ENCODE assay signal across 11 mouse cellular contexts in genomic region chr1:131103776-131104424, GRCm38 (mm10). TPM values are rescaled to one million over a fixed set of nuclear protein-coding genes. Genes with fewer than 3 reads are reported as not detected.
DNase-seq lines count a peak whose midpoint lies in the region; ATAC-seq and TF ChIP-seq lines count a peak whose summit lies in the region.
"Had no signal": no experiment of that assay in that cellular context is flagged by ENCODE, and none has a peak within 500 bp of the region (broad histone marks: within the 10 kb centered on the region; RNA-seq: fewer than 3 reads in every experiment).

No protein-coding gene starts in this region.

- H3K36me3 ChIP-seq in heart, embryonic 13.5 days: no peaks in the 10 kb centered on the region
- no peaks in the 10 kb centered on the region for H3K36me3 ChIP-seq in liver, postnatal 0 days (replicated peaks; ENCODE audit: insufficient read depth, low read length)
- H3K36me3 ChIP-seq in neural tube, embryonic 15.5 days: no peaks in the 10 kb centered on the region
- no peaks in the 10 kb centered on the region for H3K36me3 ChIP-seq in kidney, embryonic 14.5 days (ENCODE audit: control insufficient read depth, insufficient read depth, low read length)

- peaks cover 29% of the 10 kb centered on the region for H3K4me1 ChIP-seq in heart, embryonic 13.5 days
- no peaks in the 10 kb centered on the region for H3K4me1 ChIP-seq in brown adipose tissue, adult 24 weeks (ENCODE audit: control insufficient read depth, insufficient read depth, insufficient read length, low read length)
- no peaks in the 10 kb centered on the region; the same call in 1 of the 2 replicates for H3K4me1 ChIP-seq in liver, postnatal 0 days (ENCODE audit: insufficient read depth)
- H3K4me1 ChIP-seq in neural tube, embryonic 15.5 days: no peaks in the 10 kb centered on the region
- peaks cover 6% of the 10 kb centered on the region; the same call in 1 of the 2 replicates for H3K4me1 ChIP-seq in kidney, embryonic 14.5 days (ENCODE audit: control insufficient read depth, insufficient read depth, low read length)

- WGBS in heart, embryonic 13.5 days: 39% methylated on average over 10 of the region's 10 CpGs
- WGBS in liver, postnatal 0 days (ENCODE audit: insufficient replicate concordance): 40% methylated on average over 10 of the region's 10 CpGs
- WGBS in neural tube, embryonic 15.5 days: 83% methylated on average over 10 of the region's 10 CpGs
- WGBS in kidney, embryonic 14.5 days: 79% methylated on average over 10 of the region's 10 CpGs

- H3K27me3 ChIP-seq in heart, embryonic 13.5 days (replicated peaks): no peaks in the 10 kb centered on the region
- no peaks in the 10 kb centered on the region for H3K27me3 ChIP-seq in liver, postnatal 0 days (ENCODE audit: insufficient read depth, low read length)
- no peaks in the 10 kb centered on the region for H3K27me3 ChIP-seq in neural tube, embryonic 15.5 days (replicated peaks)
- H3K27me3 ChIP-seq in kidney, embryonic 14.5 days (ENCODE audit: control insufficient read depth, insufficient read depth, low read length): no peaks in the 10 kb centered on the region

- no peak overlapping the region for H3K9ac ChIP-seq in heart, embryonic 13.5 days
- H3K9ac ChIP-seq in liver, postnatal 0 days (replicated peaks): no peak overlapping the region
- no peak overlapping the region for H3K9ac ChIP-seq in neural tube, embryonic 15.5 days (replicated peaks)
- no peak overlapping the region for H3K9ac ChIP-seq in kidney, embryonic 14.5 days (ENCODE audit: low read depth, low read length)

- H3K4me3 ChIP-seq in heart, embryonic 13.5 days: no peak overlapping the region
- H3K4me3 ChIP-seq in brown adipose tissue, adult 24 weeks (ENCODE audit: insufficient read depth, low read depth, low read length): no peak overlapping the region
- no peak overlapping the region for H3K4me3 ChIP-seq in liver, postnatal 0 days (ENCODE audit: low read depth, low read length)
- no peak overlapping the region for H3K4me3 ChIP-seq in neural tube, embryonic 15.5 days (replicated peaks)
- H3K4me3 ChIP-seq in kidney, embryonic 14.5 days (ENCODE audit: low read length): no peak overlapping the region

- 0 out of 2 replicates have a peak overlapping the region, but pooled peaks have one; percentile 9 for H3K4me2 ChIP-seq in heart, embryonic 13.5 days
- H3K4me2 ChIP-seq in liver, postnatal 0 days (ENCODE audit: low read depth, low read length): peak overlapping the region; percentile 44; the same call in 1 of the 2 replicates
- no peak overlapping the region for H3K4me2 ChIP-seq in neural tube, embryonic 15.5 days
- H3K4me2 ChIP-seq in kidney, embryonic 14.5 days (replicated peaks; ENCODE audit: low read depth, low read length): no peak overlapping the region

- no peak for TF ChIP-seq EP300 in liver, postnatal 0 days (IDR thresholded peaks at IDR 0.05; ENCODE audit: low read depth)

- ATAC-seq in heart, embryonic 13.5 days (ENCODE audit: extremely low read depth, insufficient number of reproducible peaks, low FRiP score, low TSS enrichment): no peak
- ATAC-seq in liver, postnatal 0 days: peak; percentile 19
- no peak for ATAC-seq in neural tube, embryonic 15.5 days (ENCODE audit: low FRiP score)
- no peak for ATAC-seq in kidney, embryonic 14.5 days (ENCODE audit: low FRiP score, low TSS enrichment)
- ATAC-seq: intestine, postnatal 0 days had no signal

- no peak for TF ChIP-seq CTCF in liver, postnatal 0 days (IDR thresholded peaks at IDR 0.05; ENCODE audit: low read depth)

- H3K27ac ChIP-seq in heart, embryonic 13.5 days (replicated peaks): 0 out of 2 replicates have a peak overlapping the region, but pooled peaks have one; percentile 52
- peak overlapping the region; percentile 17; the same call in 1 of the 2 replicates for H3K27ac ChIP-seq in brown adipose tissue, adult 24 weeks (replicated peaks; ENCODE audit: low read depth, low read length)
- peak overlapping the region; percentile 70 for H3K27ac ChIP-seq in liver, postnatal 0 days (ENCODE audit: low read depth)
- no peak overlapping the region for H3K27ac ChIP-seq in neural tube, embryonic 15.5 days (replicated peaks)
- H3K27ac ChIP-seq in kidney, embryonic 14.5 days (ENCODE audit: low read depth, low read length): no peak overlapping the region

- no peaks in the 10 kb centered on the region for H3K9me3 ChIP-seq in heart, embryonic 13.5 days
- H3K9me3 ChIP-seq in liver, postnatal 0 days (ENCODE audit: low read length): no peaks in the 10 kb centered on the region
- no peaks in the 10 kb centered on the region for H3K9me3 ChIP-seq in neural tube, embryonic 15.5 days (replicated peaks)
- 0 out of 2 replicates have a peak, but pooled peaks cover 4% of the 10 kb centered on the region for H3K9me3 ChIP-seq in kidney, embryonic 14.5 days (ENCODE audit: control insufficient read depth, low read length)

- DNase-seq in heart, postnatal 4 days: no peak
- DNase-seq in 416B (ENCODE audit: low read depth): peak; percentile 40
- DNase-seq in liver, postnatal 0 days: no peak
- no peak for DNase-seq in embryo, embryonic 9.5 days (ENCODE audit: extremely low spot score)
- DNase-seq: cerebellum, adult 9-11 months; midbrain, embryonic 14.5 days had no signal

RNA-seq across cellular contexts. Expression of gene Mapkapk2, which starts 6.3 kb away (rescaled TPM):
- polyA plus RNA-seq in heart, embryonic 13.5 days (2015; fragmentation: Nextera tagmentation; extraction: Ambion mirVana): 60.0 and 62.0 TPM in 2 replicates
- 100 to 1,000 TPM; 206 to 226 TPM for total RNA-seq in heart, postnatal 4 days (2021)
- polyA plus RNA-seq in brown adipose tissue, adult 24 weeks (2012; ENCODE audit: insufficient read depth, insufficient read length, missing spikeins): 76.7 and 87.6 TPM in 2 replicates
- 18.3 and 19.6 TPM in 2 replicates for polyA plus RNA-seq in liver, postnatal 0 days (2015; fragmentation: Nextera tagmentation; extraction: Ambion mirVana)
- polyA plus RNA-seq in neural tube, embryonic 15.5 days (2015; fragmentation: Nextera tagmentation; extraction: Ambion mirVana): 15.0 and 19.9 TPM in 2 replicates
- polyA plus RNA-seq in kidney, embryonic 14.5 days (2014; fragmentation: Nextera tagmentation; extraction: Ambion mirVana): 59.9 and 62.8 TPM in 2 replicates

RNA-seq across cellular contexts. Expression of gene Dyrk3, which starts 34.2 kb away (rescaled TPM):
- 3.2 and 4.5 TPM in 2 replicates for polyA plus RNA-seq in heart, embryonic 13.5 days (2015; fragmentation: Nextera tagmentation; extraction: Ambion mirVana)
- 1 to 10 TPM; 1.2 to 1.7 TPM for total RNA-seq in heart, postnatal 4 days (2021)
- not detected in 2 replicates for polyA plus RNA-seq in brown adipose tissue, adult 24 weeks (2012; ENCODE audit: insufficient read depth, insufficient read length, missing spikeins)
- 9.5 and 10.3 TPM in 2 replicates for polyA plus RNA-seq in liver, postnatal 0 days (2015; fragmentation: Nextera tagmentation; extraction: Ambion mirVana)
- polyA plus RNA-seq in neural tube, embryonic 15.5 days (2015; fragmentation: Nextera tagmentation; extraction: Ambion mirVana): 10.3 and 14.0 TPM in 2 replicates
- polyA plus RNA-seq in kidney, embryonic 14.5 days (2014; fragmentation: Nextera tagmentation; extraction: Ambion mirVana): 6.0 and 6.3 TPM in 2 replicates

RNA-seq across cellular contexts. Expression of gene Eif2d, which starts 49.1 kb away (rescaled TPM):
- polyA plus RNA-seq in heart, embryonic 13.5 days (2015; fragmentation: Nextera tagmentation; extraction: Ambion mirVana): 41.1 and 47.1 TPM in 2 replicates
- total RNA-seq in heart, postnatal 4 days (2021): 10 to 100 TPM; 36.7 to 37.1 TPM
- 21.0 and 24.0 TPM in 2 replicates for polyA plus RNA-seq in brown adipose tissue, adult 24 weeks (2012; ENCODE audit: insufficient read depth, insufficient read length, missing spikeins)
- 18.2 and 19.0 TPM in 2 replicates for polyA plus RNA-seq in liver, postnatal 0 days (2015; fragmentation: Nextera tagmentation; extraction: Ambion mirVana)
- 51.5 and 53.7 TPM in 2 replicates for polyA plus RNA-seq in neural tube, embryonic 15.5 days (2015; fragmentation: Nextera tagmentation; extraction: Ambion mirVana)
- polyA plus RNA-seq in kidney, embryonic 14.5 days (2014; fragmentation: Nextera tagmentation; extraction: Ambion mirVana): 51.7 and 67.9 TPM in 2 replicates

Comparison
In these comparisons a context has a peak if more than half of its experiments do, and no peak if none do; other contexts are left out.
1. H3K27ac ChIP-seq: peak in heart, embryonic 13.5 days (single experiment), brown adipose tissue, adult 24 weeks (single experiment) and liver, postnatal 0 days (single experiment); none in neural tube, embryonic 15.5 days (single experiment) and kidney, embryonic 14.5 days (single experiment).
2. H3K4me2 ChIP-seq: peak in heart, embryonic 13.5 days (single experiment) and liver, postnatal 0 days (single experiment); none in neural tube, embryonic 15.5 days (single experiment) and kidney, embryonic 14.5 days (single experiment).